Mouse (Mus musculus) small intestine, adult 2 months (tissue): ENCODE results near the gene Gm10322.

Experiments used
- CTCF ChIP-seq: fragments of 200-500 bp; IDR thresholded peaks from 2 replicates; pipeline ENCODE4 v1.5.1; 2012; ENCODE audit warnings: low read depth, mild to moderate bottlenecking, control low read depth, inconsistent platforms, low read length, moderate library complexity, mixed read lengths; ENCODE audit not compliant: insufficient replicate concordance, insufficient read length; ENCODE audit errors: extremely low read depth
- POLR2A ChIP-seq: fragments of 200-500 bp; IDR thresholded peaks from 2 replicates; pipeline ENCODE4 v1.6.1; 2012; ENCODE audit warnings: low read depth, mild to moderate bottlenecking, control low read depth, inconsistent platforms, low read length, moderate library complexity

DNA sequence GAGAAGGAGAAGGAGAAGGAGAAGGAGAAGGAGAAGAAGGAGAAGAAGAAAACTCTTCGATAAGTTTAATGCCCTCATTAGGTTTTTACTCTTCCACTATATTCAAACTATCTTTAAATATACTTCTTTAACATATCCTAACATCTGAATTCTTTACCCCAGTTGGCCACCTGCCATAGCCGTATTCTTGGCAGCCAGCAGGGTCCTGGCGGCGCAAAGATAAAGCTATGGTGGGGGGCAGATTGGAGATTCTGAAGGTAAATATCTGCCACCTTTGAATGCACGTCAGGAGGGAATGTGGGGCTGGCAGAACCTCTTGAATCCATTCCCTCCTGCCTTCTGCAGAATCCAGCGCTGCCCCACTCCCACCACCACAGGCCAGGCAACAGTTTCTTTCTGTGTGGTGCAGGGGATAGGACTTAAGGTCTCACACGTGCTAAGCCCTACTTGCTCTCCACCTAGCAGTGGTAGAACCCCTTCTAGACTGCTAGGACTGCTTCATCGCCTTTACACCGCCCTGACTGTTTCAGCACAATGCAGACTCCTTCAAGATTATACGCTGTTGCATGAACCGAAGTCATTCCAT lies 10.9 kb upstream of the Gm10322 start:
- TF ChIP-seq CTCF (no peak), POLR2A (no peak)
